Mouse (Mus musculus) hematopoietic stem cell, adult 5-6 weeks (primary cell): ENCODE data around the gene Wdr25. TPM values are rescaled to one million over a fixed set of nuclear protein-coding genes. Genes with fewer than 3 reads are reported as not detected.

Experiments
- ATAC-seq, 2 experiments: fragments of 125-278 bp in 1 of 2; replicated peaks in 1 of 2; 2 replicates each; pipeline ENCODE4 v1.8.0; 2016 to 2017; ENCODE audit warnings: inconsistent platforms in 2 of 2, mild to moderate bottlenecking in 2 of 2, moderate number of reproducible peaks in 2 of 2, low read depth in 1 of 2, moderate TSS enrichment in 1 of 2; ENCODE audit not compliant: low FRiP score in 2 of 2, poor library complexity in 2 of 2, severe bottlenecking in 2 of 2, insufficient read depth in 1 of 2, low TSS enrichment in 1 of 2
- total RNA-seq: library from RNA; stranded (forward); fragments of 172-1452, 232-1000 nt; gene quantifications from 2 replicates; pipeline ENCODE4 v1.2.3, GENCODE M21; 2017

Gene Wdr25
- total RNA-seq, 1 experiment from 2014 or later, result 7.6 TPM

GRCm38 (mm10) chr12:108995976-108996636 lies 102.7 kb downstream of the Wdr25 start:
- no peak for ATAC-seq

GRCm38 (mm10) chr12:108997249-108997648 lies 103.8 kb downstream of the Wdr25 start:
- no peak for ATAC-seq

GRCm38 (mm10) chr12:109002978-109003377 lies 109.5 kb downstream of the Wdr25 start:
- ATAC-seq, result no peak

GRCm38 (mm10) chr12:109010070-109010649 lies 116.7 kb downstream of the Wdr25 start:
- no peak for ATAC-seq

GRCm38 (mm10) chr12:109022181-109022691 lies 128.8 kb downstream of the Wdr25 start:
- ATAC-seq, result no peak

GRCm38 (mm10) chr12:109022966-109023365 lies 129.5 kb downstream of the Wdr25 start:
- no peak for ATAC-seq

- no peak for ATAC-seq
Observed at GRCm38 (mm10) chr12:109023780-109024179, 130.3 kb downstream of the Wdr25 start.

GRCm38 (mm10) chr12:109037026-109037425 lies 143.6 kb downstream of the Wdr25 start:
- ATAC-seq, result no peak

- no peak for ATAC-seq
Observed at GRCm38 (mm10) chr12:109038179-109038819, 144.9 kb downstream of the Wdr25 start.

- ATAC-seq, result no peak
Observed at GRCm38 (mm10) chr12:109039311-109039710, 145.9 kb downstream of the Wdr25 start.

GRCm38 (mm10) chr12:109044497-109044896 lies 151.1 kb downstream of the Wdr25 start:
- 0 out of 4 replicates have a peak, but pooled peaks of 1 of the 2 experiments have one; percentile 26 for ATAC-seq

GRCm38 (mm10) chr12:109045581-109045980 lies 152.2 kb downstream of the Wdr25 start:
- no peak for ATAC-seq

GRCm38 (mm10) chr12:109049949-109050348 lies 156.5 kb downstream of the Wdr25 start:
- no peak for ATAC-seq

GRCm38 (mm10) chr12:109053020-109053806 lies 159.8 kb downstream of the Wdr25 start:
- ATAC-seq, result no peak

GRCm38 (mm10) chr12:109057736-109058135 lies 164.3 kb downstream of the Wdr25 start:
- peak in 1 of 2 experiments; percentile 29; a peak in 3 of 4 replicates for ATAC-seq

GRCm38 (mm10) chr12:109058660-109059059 lies 165.2 kb downstream of the Wdr25 start:
- no peak for ATAC-seq

- ATAC-seq, result peak; percentile 30 to 34; a peak in 1 of 4 replicates
Observed at GRCm38 (mm10) chr12:109067561-109068135, 174.2 kb downstream of the Wdr25 start.
